Mouse (Mus musculus): ENCODE measurements at regions not wholly inside any gene's neighbourhood (a gene's known extent, or its start where the extent isn't known, plus 50 kb on each side); places are given as distances from the start of the nearest gene placed in this dataset.

- Histone ChIP-seq H3K9ac (replicated peaks) (no peak overlapping the region), H3K4me3 (ENCODE audit: insufficient read depth in 1 of 2, low read depth in 2 of 2, low read length in 2 of 2) (no peak overlapping the region), H3K9me3 (ENCODE audit: control insufficient read depth, low read length) (no peaks in the 10 kb centered on the region), H3K36me3 (replicated peaks; ENCODE audit: control insufficient read depth, insufficient read depth, low read depth) (no peaks in the 10 kb centered on the region), H3K27me3 (ENCODE audit: control insufficient read depth, insufficient read depth, low read length) (no peaks in the 10 kb centered on the region), H3K4me1 (replicated peaks; ENCODE audit: control insufficient read depth in 2 of 2, insufficient read depth in 2 of 2, low read length in 1 of 2) (no peaks in the 10 kb centered on the region), H3K4me2 (ENCODE audit: low read depth) (no peak overlapping the region), H3K27ac (no peak overlapping the region)
- ATAC-seq (ENCODE audit: insufficient read depth) (no peak), DNase-seq (ENCODE audit: low read depth in 3 of 3, low spot score in 3 of 3) (no peak)
- no peak for TF ChIP-seq EP300 (IDR thresholded peaks at IDR 0.05; ENCODE audit: low read depth)
- TF ChIP-seq CTCF (IDR thresholded peaks at IDR 0.05; ENCODE audit: low read depth), result no peak
- 50% methylated on average over 1 of the region's 1 CpGs for WGBS (ENCODE audit: insufficient replicate concordance)
Measured at GRCm38 (mm10) chr12:95132804-95133203, 559.2 kb upstream of the Flrt2 start.

GRCm38 (mm10) chr12:95133482-95133881 is 558.5 kb upstream of the Flrt2 start:
- 66% methylated on average over 4 of the region's 4 CpGs for WGBS (ENCODE audit: insufficient replicate concordance)
- H3K4me2 ChIP-seq (ENCODE audit: low read depth), result no peak overlapping the region
- no peaks in the 10 kb centered on the region for H3K9me3 ChIP-seq (ENCODE audit: control insufficient read depth, low read length)
- DNase-seq (ENCODE audit: low read depth in 3 of 3, low spot score in 3 of 3) (no peak), ATAC-seq (ENCODE audit: insufficient read depth) (no peak)
- TF ChIP-seq CTCF (IDR thresholded peaks at IDR 0.05; ENCODE audit: low read depth), result no peak
- no peak for TF ChIP-seq EP300 (IDR thresholded peaks at IDR 0.05; ENCODE audit: low read depth)
- no peak overlapping the region for H3K4me3 ChIP-seq (ENCODE audit: insufficient read depth in 1 of 2, low read depth in 2 of 2, low read length in 2 of 2)
- no peak overlapping the region for H3K27ac ChIP-seq
- no peaks in the 10 kb centered on the region for H3K4me1 ChIP-seq (replicated peaks; ENCODE audit: control insufficient read depth in 2 of 2, insufficient read depth in 2 of 2, low read length in 1 of 2)
- H3K9ac ChIP-seq (replicated peaks), result no peak overlapping the region
- H3K27me3 ChIP-seq (ENCODE audit: control insufficient read depth, insufficient read depth, low read length), result no peaks in the 10 kb centered on the region
- no peaks in the 10 kb centered on the region for H3K36me3 ChIP-seq (replicated peaks; ENCODE audit: control insufficient read depth, insufficient read depth, low read depth)

GRCm38 (mm10) chr12:95138167-95138566 is 553.9 kb upstream of the Flrt2 start:
- 56% methylated on average over 2 of the region's 2 CpGs for WGBS (ENCODE audit: insufficient replicate concordance)
- no peak overlapping the region for H3K4me2 ChIP-seq (ENCODE audit: low read depth)
- ATAC-seq (ENCODE audit: insufficient read depth), result no peak
- no peaks in the 10 kb centered on the region for H3K9me3 ChIP-seq (ENCODE audit: control insufficient read depth, low read length)
- no peaks in the 10 kb centered on the region for H3K27me3 ChIP-seq (ENCODE audit: control insufficient read depth, insufficient read depth, low read length)
- H3K4me1 ChIP-seq (replicated peaks; ENCODE audit: control insufficient read depth in 2 of 2, insufficient read depth in 2 of 2, low read length in 1 of 2), result no peaks in the 10 kb centered on the region
- H3K9ac ChIP-seq (replicated peaks), result no peak overlapping the region
- no peaks in the 10 kb centered on the region for H3K36me3 ChIP-seq (replicated peaks; ENCODE audit: control insufficient read depth, insufficient read depth, low read depth)
- no peak for DNase-seq (ENCODE audit: low read depth in 3 of 3, low spot score in 3 of 3)
- no peak overlapping the region for H3K4me3 ChIP-seq (ENCODE audit: insufficient read depth in 1 of 2, low read depth in 2 of 2, low read length in 2 of 2)
- no peak for TF ChIP-seq EP300 (IDR thresholded peaks at IDR 0.05; ENCODE audit: low read depth)
- TF ChIP-seq CTCF (IDR thresholded peaks at IDR 0.05; ENCODE audit: low read depth), result no peak
- H3K27ac ChIP-seq, result no peak overlapping the region

- Histone ChIP-seq H3K27me3 (ENCODE audit: control insufficient read depth, insufficient read depth, low read length) (no peaks in the 10 kb centered on the region), H3K4me2 (ENCODE audit: low read depth) (no peak overlapping the region), H3K36me3 (replicated peaks; ENCODE audit: control insufficient read depth, insufficient read depth, low read depth) (no peaks in the 10 kb centered on the region), H3K4me3 (ENCODE audit: insufficient read depth in 1 of 2, low read depth in 2 of 2, low read length in 2 of 2) (no peak overlapping the region), H3K9ac (replicated peaks) (no peak overlapping the region), H3K27ac (no peak overlapping the region), H3K9me3 (ENCODE audit: control insufficient read depth, low read length) (no peaks in the 10 kb centered on the region), H3K4me1 (replicated peaks; ENCODE audit: control insufficient read depth in 2 of 2, insufficient read depth in 2 of 2, low read length in 1 of 2) (no peaks in the 10 kb centered on the region)
- ATAC-seq (ENCODE audit: insufficient read depth) (no peak), DNase-seq (ENCODE audit: low read depth in 3 of 3, low spot score in 3 of 3) (no peak)
- whole genome bisulfite sequencing (ENCODE audit: insufficient replicate concordance), result 41% methylated on average over 2 of the region's 2 CpGs
- TF ChIP-seq CTCF (IDR thresholded peaks at IDR 0.05; ENCODE audit: low read depth) (no peak), EP300 (IDR thresholded peaks at IDR 0.05; ENCODE audit: low read depth) (no peak)
Measured at GRCm38 (mm10) chr12:95171051-95171450, 521.0 kb upstream of the Flrt2 start.

- Histone ChIP-seq H3K27me3 (ENCODE audit: control insufficient read depth, insufficient read depth, low read length) (no peaks in the 10 kb centered on the region), H3K4me1 (replicated peaks; ENCODE audit: control insufficient read depth in 2 of 2, insufficient read depth in 2 of 2, low read length in 1 of 2) (no peaks in the 10 kb centered on the region), H3K36me3 (replicated peaks; ENCODE audit: control insufficient read depth, insufficient read depth, low read depth) (no peaks in the 10 kb centered on the region), H3K9me3 (ENCODE audit: control insufficient read depth, low read length) (no peaks in the 10 kb centered on the region), H3K9ac (replicated peaks) (no peak overlapping the region), H3K4me3 (ENCODE audit: insufficient read depth in 1 of 2, low read depth in 2 of 2, low read length in 2 of 2) (no peak overlapping the region), H3K27ac (no peak overlapping the region), H3K4me2 (ENCODE audit: low read depth) (no peak overlapping the region)
- no peak for ATAC-seq (ENCODE audit: insufficient read depth)
- TF ChIP-seq CTCF (IDR thresholded peaks at IDR 0.05; ENCODE audit: low read depth) (no peak), EP300 (IDR thresholded peaks at IDR 0.05; ENCODE audit: low read depth) (no peak)
- 68% methylated on average over 1 of the region's 1 CpGs for WGBS (ENCODE audit: insufficient replicate concordance)
- no peak for DNase-seq (ENCODE audit: low read depth in 3 of 3, low spot score in 3 of 3)
Measured at GRCm38 (mm10) chr12:95173810-95174402, 518.1 kb upstream of the Flrt2 start.

Measured in liver, embryonic 14.5 days (tissue).